Mouse (Mus musculus): ENCODE data around the gene Fam107b. TPM values are rescaled to one million over a fixed set of nuclear protein-coding genes. Genes with fewer than 3 reads are reported as not detected.
A peak's percentile ranks its signal among the peaks of the same experiment; 100 is the strongest.

Fam107b gene
- 25.9 and 46.4 TPM in 2 replicates for polyA plus RNA-seq (2012; rRNA removed)

DNA sequence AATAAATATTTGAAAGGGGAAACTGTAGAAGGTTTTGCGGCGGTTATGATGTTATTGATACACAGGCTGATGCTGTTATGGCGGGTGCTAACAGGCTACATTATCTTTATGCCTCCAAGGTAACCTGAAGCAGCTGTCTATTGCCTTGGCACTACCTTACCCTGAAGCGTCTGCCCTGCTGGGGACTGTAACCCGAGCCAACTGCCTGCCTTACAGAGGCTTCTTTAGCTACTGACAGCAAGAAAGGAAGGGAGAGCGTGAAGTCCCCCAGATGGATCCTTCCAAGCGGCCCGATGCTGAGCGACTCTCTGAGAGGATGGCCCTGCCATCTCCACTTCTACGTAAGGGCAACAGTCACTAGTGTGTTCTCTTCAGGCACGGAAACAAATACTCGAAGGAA, at the start of gene Fam107b:
TSS of gene Fam107b (plus strand) at position 303 of the 400 bp plus-strand sequence.
- TF ChIP-seq POLR2A (IDR thresholded peaks at IDR 0.05; ENCODE audit: low read depth, low read length) (no peak), CTCF (IDR thresholded peaks at IDR 0.05; ENCODE audit: extremely low read depth, insufficient read depth, insufficient read length, insufficient replicate concordance) (no peak)
- Histone ChIP-seq H3K27ac (ENCODE audit: insufficient read depth, low read length) (no peak within 1 kb of the TSS), H3K36me3 (ENCODE audit: control insufficient read depth, insufficient read depth, low read length) (no peaks in the 10 kb centered on the region), H3K27me3 (ENCODE audit: control insufficient read depth, insufficient read depth, low read length) (no peaks in the 10 kb centered on the region), H3K4me3 (ENCODE audit: extremely low read depth, insufficient read depth, insufficient read length) (no peak within 1 kb of the TSS), H3K4me1 (ENCODE audit: control insufficient read depth, insufficient read depth, insufficient read length) (no peaks in the 10 kb centered on the region)
- no peak for DNase-seq (ENCODE audit: low read depth in 1 of 2, low spot score in 2 of 2)
- 87% methylated on average over 12 of the region's 12 CpGs for WGBS

DNA sequence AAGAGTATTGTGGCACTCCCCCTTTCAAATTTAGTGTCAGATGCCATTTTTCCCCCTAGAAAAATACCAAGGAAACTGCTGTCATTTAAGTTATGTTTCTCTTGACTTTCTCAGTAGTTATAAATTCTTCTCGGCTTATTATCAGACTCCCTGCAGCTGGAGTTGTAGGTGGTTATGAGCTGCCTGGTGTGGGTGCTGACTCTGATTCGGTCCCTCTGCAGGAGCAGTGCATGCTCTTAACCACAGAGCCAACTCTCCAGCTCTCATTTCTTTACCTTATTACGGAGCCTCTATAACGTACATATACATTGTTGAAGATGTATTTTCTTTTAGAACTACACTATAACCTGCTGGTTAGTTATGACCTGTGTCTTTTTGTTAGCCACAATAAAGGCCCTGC, 47.7 kb upstream of the Fam107b start:
- TF ChIP-seq POLR2A (IDR thresholded peaks at IDR 0.05; ENCODE audit: low read depth, low read length) = no peak
- no peak for TF ChIP-seq CTCF (IDR thresholded peaks at IDR 0.05; ENCODE audit: extremely low read depth, insufficient read depth, insufficient read length, insufficient replicate concordance)
- H3K4me3 ChIP-seq (ENCODE audit: extremely low read depth, insufficient read depth, insufficient read length) = no peak overlapping the region
- no peaks in the 10 kb centered on the region for H3K36me3 ChIP-seq (ENCODE audit: control insufficient read depth, insufficient read depth, low read length)
- DNase-seq (ENCODE audit: low read depth in 1 of 2, low spot score in 2 of 2) = no peak
- no peaks in the 10 kb centered on the region for H3K4me1 ChIP-seq (ENCODE audit: control insufficient read depth, insufficient read depth, insufficient read length)
- no peaks in the 10 kb centered on the region for H3K27me3 ChIP-seq (ENCODE audit: control insufficient read depth, insufficient read depth, low read length)
- no peak overlapping the region for H3K27ac ChIP-seq (ENCODE audit: insufficient read depth, low read length)
- WGBS = 73% methylated on average over 4 of the region's 4 CpGs

DNA sequence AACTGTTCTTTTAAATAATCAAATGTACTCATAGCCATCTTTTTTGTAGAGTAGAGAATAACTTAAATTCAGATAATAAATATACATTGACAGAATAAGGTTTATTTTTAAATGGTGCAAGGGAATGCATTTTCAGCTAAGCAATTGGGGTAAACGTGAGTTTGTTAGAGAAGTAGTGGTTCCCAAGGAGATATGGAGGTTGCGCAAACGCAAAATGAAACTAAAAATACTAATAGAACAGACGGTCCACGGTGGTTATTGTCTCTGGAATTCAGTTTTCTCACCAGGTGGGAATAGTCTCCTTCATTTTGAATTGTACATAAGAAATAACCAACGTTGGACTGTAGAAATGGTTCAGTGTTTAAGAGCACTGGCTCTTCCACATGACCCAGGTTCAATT, 44.0 kb upstream of the Fam107b start:
- TF ChIP-seq CTCF (IDR thresholded peaks at IDR 0.05; ENCODE audit: extremely low read depth, insufficient read depth, insufficient read length, insufficient replicate concordance) (no peak), POLR2A (IDR thresholded peaks at IDR 0.05; ENCODE audit: low read depth, low read length) (no peak)
- Histone ChIP-seq H3K36me3 (ENCODE audit: control insufficient read depth, insufficient read depth, low read length) (no peaks in the 10 kb centered on the region), H3K27me3 (ENCODE audit: control insufficient read depth, insufficient read depth, low read length) (no peaks in the 10 kb centered on the region), H3K27ac (ENCODE audit: insufficient read depth, low read length) (no peak overlapping the region), H3K4me1 (ENCODE audit: control insufficient read depth, insufficient read depth, insufficient read length) (no peaks in the 10 kb centered on the region), H3K4me3 (ENCODE audit: extremely low read depth, insufficient read depth, insufficient read length) (no peak overlapping the region)
- 63% methylated on average over 6 of the region's 6 CpGs for WGBS
- no peak for DNase-seq (ENCODE audit: low read depth in 1 of 2, low spot score in 2 of 2)

DNA sequence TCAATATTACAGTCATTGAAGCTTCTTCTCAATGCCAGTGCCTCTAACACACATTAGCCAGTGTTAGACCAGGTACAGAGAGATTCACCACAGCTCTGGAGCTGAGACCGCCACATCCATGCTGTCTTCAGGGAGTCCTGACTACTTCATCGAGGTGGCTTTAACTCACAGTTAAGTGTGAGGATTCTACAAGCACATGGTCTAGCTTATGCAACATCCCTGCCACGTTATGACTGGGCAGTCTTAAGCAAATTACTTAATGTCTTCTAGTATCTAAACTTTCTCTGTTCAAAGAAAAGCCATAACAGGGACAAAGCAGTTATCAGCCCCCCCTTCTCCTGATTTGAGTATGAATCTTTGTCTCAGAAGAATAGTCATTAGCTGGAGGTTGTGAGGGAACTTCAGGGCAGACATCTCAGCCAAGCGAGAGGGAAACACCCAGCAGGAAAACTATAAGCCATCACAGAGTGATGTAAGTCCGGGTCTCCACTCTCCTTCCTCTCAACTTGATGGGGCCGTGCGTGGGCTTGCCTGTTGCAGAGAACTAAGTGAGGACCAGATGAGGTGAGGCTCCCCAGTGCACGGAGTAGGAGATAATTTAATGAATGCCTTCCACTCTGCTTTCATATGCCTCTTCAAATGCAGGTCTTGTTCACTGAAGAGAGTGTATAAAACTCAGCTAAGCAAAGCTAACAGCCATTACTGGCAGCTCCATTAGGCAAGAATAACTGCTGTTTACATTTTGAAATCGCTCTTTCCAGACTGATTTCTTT, 28.8 kb upstream of the Fam107b start:
- DNase-seq (ENCODE audit: low read depth in 1 of 2, low spot score in 2 of 2) = no peak
- Histone ChIP-seq H3K27me3 (ENCODE audit: control insufficient read depth, insufficient read depth, low read length) (no peaks in the 10 kb centered on the region), H3K4me1 (ENCODE audit: control insufficient read depth, insufficient read depth, insufficient read length) (no peaks in the 10 kb centered on the region), H3K4me3 (ENCODE audit: extremely low read depth, insufficient read depth, insufficient read length) (no peak overlapping the region), H3K36me3 (ENCODE audit: control insufficient read depth, insufficient read depth, low read length) (no peaks in the 10 kb centered on the region), H3K27ac (ENCODE audit: insufficient read depth, low read length) (no peak overlapping the region)
- TF ChIP-seq CTCF (IDR thresholded peaks at IDR 0.05; ENCODE audit: extremely low read depth, insufficient read depth, insufficient read length, insufficient replicate concordance) (no peak), POLR2A (IDR thresholded peaks at IDR 0.05; ENCODE audit: low read depth, low read length) (no peak)
- 70% methylated on average over 9 of the region's 9 CpGs for WGBS

DNA sequence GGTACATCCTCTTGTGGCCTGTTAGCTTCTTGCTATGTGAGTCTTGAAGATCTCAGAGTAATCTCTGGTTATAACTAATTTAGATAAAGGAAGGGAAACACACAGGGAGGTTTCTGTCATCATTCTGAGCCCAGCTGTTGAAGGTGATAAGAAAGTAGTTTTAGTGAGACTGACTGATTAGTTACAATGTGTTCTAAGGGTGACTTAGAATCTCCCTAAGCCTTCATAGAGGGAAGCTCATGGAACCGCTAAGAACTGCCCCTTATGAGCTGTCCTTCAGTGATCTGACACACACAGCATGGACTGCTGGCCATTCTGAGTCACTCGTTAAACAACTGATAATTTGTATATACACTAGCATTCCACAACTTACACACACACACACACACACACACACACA, 24.2 kb upstream of the Fam107b start:
- Histone ChIP-seq H3K4me1 (ENCODE audit: control insufficient read depth, insufficient read depth, insufficient read length) (no peaks in the 10 kb centered on the region), H3K27ac (ENCODE audit: insufficient read depth, low read length) (no peak overlapping the region), H3K27me3 (ENCODE audit: control insufficient read depth, insufficient read depth, low read length) (no peaks in the 10 kb centered on the region), H3K36me3 (ENCODE audit: control insufficient read depth, insufficient read depth, low read length) (no peaks in the 10 kb centered on the region), H3K4me3 (ENCODE audit: extremely low read depth, insufficient read depth, insufficient read length) (no peak overlapping the region)
- TF ChIP-seq POLR2A (IDR thresholded peaks at IDR 0.05; ENCODE audit: low read depth, low read length) = no peak
- TF ChIP-seq CTCF (IDR thresholded peaks at IDR 0.05; ENCODE audit: extremely low read depth, insufficient read depth, insufficient read length, insufficient replicate concordance) = no peak
- no peak for DNase-seq (ENCODE audit: low read depth in 1 of 2, low spot score in 2 of 2)
- WGBS = 54% methylated on average over 2 of the region's 2 CpGs

GRCm38 (mm10) chr2:3546588-3546987, 23.7 kb upstream of the Fam107b start:
- WGBS = 7% methylated on average over 4 of the region's 4 CpGs
- peak; percentile 33 to 54 for DNase-seq (ENCODE audit: low read depth in 1 of 2, low spot score in 2 of 2)
- Histone ChIP-seq H3K4me1 (ENCODE audit: control insufficient read depth, insufficient read depth, insufficient read length) (no peaks in the 10 kb centered on the region), H3K36me3 (ENCODE audit: control insufficient read depth, insufficient read depth, low read length) (no peaks in the 10 kb centered on the region), H3K27me3 (ENCODE audit: control insufficient read depth, insufficient read depth, low read length) (no peaks in the 10 kb centered on the region), H3K4me3 (ENCODE audit: extremely low read depth, insufficient read depth, insufficient read length) (no peak overlapping the region), H3K27ac (ENCODE audit: insufficient read depth, low read length) (no peak overlapping the region)
- no peak for TF ChIP-seq POLR2A (IDR thresholded peaks at IDR 0.05; ENCODE audit: low read depth, low read length)
- TF ChIP-seq CTCF (IDR thresholded peaks at IDR 0.05; ENCODE audit: extremely low read depth, insufficient read depth, insufficient read length, insufficient replicate concordance) = peak; percentile 85; the same call in 1 of the 2 replicates

DNA sequence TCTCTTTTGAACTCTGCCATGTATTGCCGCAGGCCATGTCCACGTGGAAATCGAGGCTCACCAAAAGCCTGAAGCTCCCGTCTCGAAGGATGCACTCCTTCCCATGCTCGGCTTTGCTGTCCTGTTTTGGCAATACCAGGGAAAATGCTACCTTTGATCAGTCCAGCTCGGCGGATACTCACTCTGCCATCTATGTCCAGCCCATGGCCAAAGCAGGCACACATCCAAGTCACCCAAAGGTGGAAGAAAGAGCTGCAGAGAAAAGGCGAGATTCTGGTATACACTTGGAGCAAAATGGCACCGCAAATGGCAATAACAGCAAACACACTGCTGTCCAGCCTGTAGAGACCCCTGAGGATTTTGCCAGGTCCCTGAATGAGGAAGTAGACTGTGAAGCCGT, 318 bp downstream of the Fam107b start:
- no peaks in the 10 kb centered on the region for H3K27me3 ChIP-seq (ENCODE audit: control insufficient read depth, insufficient read depth, low read length)
- 90% methylated on average over 11 of the region's 11 CpGs for WGBS
- no peak overlapping the region for H3K4me3 ChIP-seq (ENCODE audit: extremely low read depth, insufficient read depth, insufficient read length)
- H3K27ac ChIP-seq (ENCODE audit: insufficient read depth, low read length) = no peak overlapping the region
- TF ChIP-seq CTCF (IDR thresholded peaks at IDR 0.05; ENCODE audit: extremely low read depth, insufficient read depth, insufficient read length, insufficient replicate concordance) (no peak), POLR2A (IDR thresholded peaks at IDR 0.05; ENCODE audit: low read depth, low read length) (no peak)
- no peaks in the 10 kb centered on the region for H3K4me1 ChIP-seq (ENCODE audit: control insufficient read depth, insufficient read depth, insufficient read length)
- no peaks in the 10 kb centered on the region for H3K36me3 ChIP-seq (ENCODE audit: control insufficient read depth, insufficient read depth, low read length)
- no peak for DNase-seq (ENCODE audit: low read depth in 1 of 2, low spot score in 2 of 2)
